Mouse (Mus musculus) cerebellum, adult (tissue): ENCODE measurements around the gene Gm17349.
A peak's percentile ranks its signal among the peaks of the same experiment; 100 is the strongest.
"Not testable (repeated sequence)": the region's sequence is repeated elsewhere in the genome, so short reads cannot be mapped to it uniquely, and the experiment has no call there.

Source experiments
- ATAC-seq: cut with Nextera tagmentation; 2 replicates; pipeline ENCODE4 v1.9.2; 2017; ENCODE audit warnings: mild to moderate bottlenecking, moderate library complexity, mixed read lengths; ENCODE audit not compliant: insufficient number of reproducible peaks, low FRiP score, low TSS enrichment

Gene Gm17349

GRCm38 (mm10) chr15:99705440-99706048 is at the start of gene Gm17349:
TSS of gene Gm17349 (minus strand) at chr15:99705490.
- ATAC-seq = no peak

GRCm38 (mm10) chr15:99754204-99754603 is 48.9 kb upstream of the Gm17349 start:
- no peak for ATAC-seq

GRCm38 (mm10) chr15:99740229-99740628 is 34.9 kb upstream of the Gm17349 start:
- no peak for ATAC-seq

GRCm38 (mm10) chr15:99736675-99737074 is 31.4 kb upstream of the Gm17349 start:
- no peak for ATAC-seq

- ATAC-seq = no peak
These were observed 30.3 kb upstream of the Gm17349 start for GRCm38 (mm10) chr15:99735631-99736030.

GRCm38 (mm10) chr15:99733186-99733585 is 27.9 kb upstream of the Gm17349 start:
- ATAC-seq = no peak

- ATAC-seq = no peak
These were observed 26.4 kb upstream of the Gm17349 start for GRCm38 (mm10) chr15:99731678-99732077.

- no peak for ATAC-seq
These were observed 25.9 kb upstream of the Gm17349 start for GRCm38 (mm10) chr15:99731167-99731566.

- ATAC-seq = no peak
These were observed 23.9 kb upstream of the Gm17349 start for GRCm38 (mm10) chr15:99729056-99729783.

- no peak for ATAC-seq
These were observed 22.9 kb upstream of the Gm17349 start for GRCm38 (mm10) chr15:99728211-99728610.

- no peak for ATAC-seq
These were observed 22.2 kb upstream of the Gm17349 start for GRCm38 (mm10) chr15:99727525-99727924.

GRCm38 (mm10) chr15:99727039-99727438 is 21.7 kb upstream of the Gm17349 start:
- not testable (repeated sequence) for ATAC-seq

GRCm38 (mm10) chr15:99726549-99726948 is 21.3 kb upstream of the Gm17349 start:
- ATAC-seq = no peak

GRCm38 (mm10) chr15:99725341-99726155 is 20.3 kb upstream of the Gm17349 start, which contains the start of gene Cox14:
TSS of gene Cox14 (plus strand) at chr15:99725618.
- peak; percentile 86 for ATAC-seq

GRCm38 (mm10) chr15:99724292-99725021 is 19.2 kb upstream of the Gm17349 start:
- ATAC-seq = no peak

- no peak for ATAC-seq
These were observed 18.4 kb upstream of the Gm17349 start for GRCm38 (mm10) chr15:99723515-99724291.

- no peak for ATAC-seq
These were observed 17.8 kb upstream of the Gm17349 start for GRCm38 (mm10) chr15:99723120-99723514.

GRCm38 (mm10) chr15:99721921-99722743 is 16.8 kb upstream of the Gm17349 start:
- no peak for ATAC-seq

- no peak for ATAC-seq
These were observed 14.6 kb upstream of the Gm17349 start for GRCm38 (mm10) chr15:99719865-99720264.
